Mouse (Mus musculus) embryonic facial prominence, embryonic 14.5 days (tissue): Measurements from ENCODE around the gene Zcchc7. TPM values are rescaled to one million over a fixed set of nuclear protein-coding genes. Genes with fewer than 3 reads are reported as not detected.

Source experiments
- ATAC-seq: fragments of 200-750 bp; cut with Nextera tagmentation; 2 replicates; pipeline ENCODE4 v1.8.0; 2017; ENCODE audit warnings: low read depth, moderate number of reproducible peaks, moderate TSS enrichment
- DNase-seq: peaks from one replicate; pipeline ENCODE4 v3.0.0-alpha.2; 2015; ENCODE audit warnings: low spot score
- H3K27ac ChIP-seq: fragments of 300-500 bp; sonication (generic); replicated peaks from 2 replicates; pipeline ENCODE4 v1.5.1; 2014; ENCODE audit warnings: low read depth, mild to moderate bottlenecking, low read length, moderate library complexity
- H3K27me3 ChIP-seq: fragments of 300-500 bp; sonication (generic); replicated peaks from 2 replicates; pipeline ENCODE4 v1.6.1; 2014; ENCODE audit warnings: low read length; ENCODE audit not compliant: control insufficient read depth, insufficient read depth
- H3K36me3 ChIP-seq: fragments of 300-500 bp; sonication (generic); 2 replicates; pipeline ENCODE4 v1.6.1; 2014; ENCODE audit warnings: low read length, mixed read lengths; ENCODE audit not compliant: control insufficient read depth, insufficient read depth
- H3K4me1 ChIP-seq: fragments of 300-500 bp; sonication (generic); 2 replicates; pipeline ENCODE4 v1.6.1; 2014; ENCODE audit warnings: antibody characterized with exemption, low read length; ENCODE audit not compliant: control insufficient read depth, insufficient read depth
- H3K4me2 ChIP-seq: fragments of 300-500 bp; sonication (generic); 2 replicates; pipeline ENCODE4 v1.6.1; 2014; ENCODE audit warnings: low read depth, mild to moderate bottlenecking, low read length, moderate library complexity, mixed read lengths
- H3K4me3 ChIP-seq: fragments of 300-500 bp; sonication (generic); 2 replicates; pipeline ENCODE4 v1.5.1; 2014; ENCODE audit warnings: low read depth, mild to moderate bottlenecking, low read length
- H3K9ac ChIP-seq: fragments of 300-500 bp; sonication (generic); 2 replicates; pipeline ENCODE4 v1.6.1; 2014; ENCODE audit warnings: low read depth, mild to moderate bottlenecking, low read length, moderate library complexity, mixed read lengths
- H3K9me3 ChIP-seq: fragments of 300-500 bp; sonication (generic); 2 replicates; pipeline ENCODE4 v1.6.1; 2016; ENCODE audit warnings: low read length; ENCODE audit not compliant: control insufficient read depth
- WGBS: fragments of 180-500 bp; shearing (Covaris S2); extraction: QIAGEN DNeasy Blood & Tissue Kit; methylation state at CpG from one replicate; pipeline ENCODE4 v1.1.7; 2014; 5-methylcytosine and 5-hydroxymethylcytosine counted together
- polyA plus RNA-seq: library from polyadenylated mRNA; unstranded; fragments of >200 nt; fragmentation: Nextera tagmentation; extraction: Ambion mirVana; gene quantifications from 2 replicates; pipeline ENCODE4 v1.2.1, GENCODE M21; 2014

Gene Zcchc7
- polyA plus RNA-seq, 1 experiment from 2014 or later, result 37.9 TPM

- WGBS, result 74% methylated on average over 4 of the region's 4 CpGs
- Histone ChIP-seq H3K27me3 (no peaks in the 10 kb centered on the region), H3K4me3 (no peak overlapping the region), H3K27ac (no peak overlapping the region), H3K4me2 (no peak overlapping the region), H3K4me1 (no peaks in the 10 kb centered on the region), H3K9ac (no peak overlapping the region), H3K36me3 (no peaks in the 10 kb centered on the region), H3K9me3 (no peaks in the 10 kb centered on the region)
- no peak for ATAC-seq
- DNase-seq, result no peak
Observed at GRCm38 (mm10) chr4:44780462-44781157, 24.9 kb downstream of the Zcchc7 start.

GRCm38 (mm10) chr4:44781494-44781893, 25.8 kb downstream of the Zcchc7 start:
- H3K9ac ChIP-seq, result no peak overlapping the region
- WGBS, result 87% methylated on average over 1 of the region's 1 CpGs
- ATAC-seq, result no peak

GRCm38 (mm10) chr4:44783566-44784292, 28.1 kb downstream of the Zcchc7 start:
- DNase-seq, result no peak
- H3K9ac ChIP-seq, result no peak overlapping the region
- H3K27me3 ChIP-seq, result no peaks in the 10 kb centered on the region
- WGBS, result 32% methylated on average over 6 of the region's 6 CpGs
- no peaks in the 10 kb centered on the region for H3K36me3 ChIP-seq
- H3K4me3 ChIP-seq, result no peak overlapping the region
- no peak overlapping the region for H3K27ac ChIP-seq
- no peak overlapping the region for H3K4me2 ChIP-seq
- no peaks in the 10 kb centered on the region for H3K9me3 ChIP-seq
- no peak for ATAC-seq
- no peaks in the 10 kb centered on the region for H3K4me1 ChIP-seq

More at GRCm38 (mm10) chr4:44781494-44781893, 25.8 kb downstream of the Zcchc7 start:
- Histone ChIP-seq H3K4me1 (no peaks in the 10 kb centered on the region), H3K9me3 (no peaks in the 10 kb centered on the region), H3K27ac (no peak overlapping the region), H3K27me3 (no peaks in the 10 kb centered on the region), H3K36me3 (no peaks in the 10 kb centered on the region), H3K4me3 (no peak overlapping the region), H3K4me2 (no peak overlapping the region)
- DNase-seq, result no peak

GRCm38 (mm10) chr4:44812855-44813254, 57.2 kb downstream of the Zcchc7 start:
- no peak overlapping the region for H3K4me2 ChIP-seq
- no peaks in the 10 kb centered on the region for H3K27me3 ChIP-seq
- ATAC-seq (no peak), DNase-seq (no peak)
- H3K36me3 ChIP-seq, result no peaks in the 10 kb centered on the region
- H3K4me3 ChIP-seq, result no peak overlapping the region
- H3K4me1 ChIP-seq, result no peaks in the 10 kb centered on the region
- no peak overlapping the region for H3K9ac ChIP-seq
- 89% methylated on average over 1 of the region's 1 CpGs for WGBS
- no peak overlapping the region for H3K27ac ChIP-seq
- no peaks in the 10 kb centered on the region for H3K9me3 ChIP-seq

GRCm38 (mm10) chr4:44813770-44814169, 58.1 kb downstream of the Zcchc7 start:
- no peaks in the 10 kb centered on the region for H3K27me3 ChIP-seq
- H3K36me3 ChIP-seq, result no peaks in the 10 kb centered on the region
- H3K4me1 ChIP-seq, result no peaks in the 10 kb centered on the region
- ATAC-seq (no peak), DNase-seq (peak; percentile 31)
- H3K9ac ChIP-seq, result no peak overlapping the region
- WGBS, result 59% methylated on average over 4 of the region's 4 CpGs
- no peak overlapping the region for H3K4me2 ChIP-seq
- no peak overlapping the region for H3K4me3 ChIP-seq
- H3K27ac ChIP-seq, result no peak overlapping the region
- no peaks in the 10 kb centered on the region for H3K9me3 ChIP-seq

GRCm38 (mm10) chr4:44816584-44816983, 60.9 kb downstream of the Zcchc7 start:
- no peak overlapping the region for H3K27ac ChIP-seq
- no peak overlapping the region for H3K4me3 ChIP-seq
- DNase-seq (no peak), ATAC-seq (no peak)
- no peaks in the 10 kb centered on the region for H3K4me1 ChIP-seq
- H3K4me2 ChIP-seq, result no peak overlapping the region
- 66% methylated on average over 7 of the region's 7 CpGs for WGBS
- H3K36me3 ChIP-seq, result no peaks in the 10 kb centered on the region
- no peaks in the 10 kb centered on the region for H3K9me3 ChIP-seq
- no peaks in the 10 kb centered on the region for H3K27me3 ChIP-seq
- no peak overlapping the region for H3K9ac ChIP-seq

GRCm38 (mm10) chr4:44830609-44831008, 74.9 kb downstream of the Zcchc7 start:
- H3K27me3 ChIP-seq, result no peaks in the 10 kb centered on the region
- DNase-seq (no peak), ATAC-seq (no peak)
- 84% methylated on average over 3 of the region's 3 CpGs for WGBS
- no peak overlapping the region for H3K4me3 ChIP-seq
- H3K27ac ChIP-seq, result no peak overlapping the region
- H3K9ac ChIP-seq, result no peak overlapping the region
- no peak overlapping the region for H3K4me2 ChIP-seq
- no peaks in the 10 kb centered on the region for H3K36me3 ChIP-seq
- no peaks in the 10 kb centered on the region for H3K4me1 ChIP-seq
- no peaks in the 10 kb centered on the region for H3K9me3 ChIP-seq

GRCm38 (mm10) chr4:44851835-44852251, 96.2 kb downstream of the Zcchc7 start:
- Histone ChIP-seq H3K9me3 (no peaks in the 10 kb centered on the region), H3K4me2 (no peak overlapping the region), H3K27ac (no peak overlapping the region), H3K9ac (no peak overlapping the region), H3K4me3 (no peak overlapping the region), H3K36me3 (no peaks in the 10 kb centered on the region), H3K4me1 (no peaks in the 10 kb centered on the region), H3K27me3 (no peaks in the 10 kb centered on the region)
- ATAC-seq, result peak; percentile 53; the same call in 1 of the 2 replicates
- 32% methylated on average over 6 of the region's 6 CpGs for WGBS
- DNase-seq, result peak; percentile 34

- no peak overlapping the region for H3K4me2 ChIP-seq
- no peaks in the 10 kb centered on the region for H3K36me3 ChIP-seq
- ATAC-seq, result no peak
Observed at GRCm38 (mm10) chr4:44871591-44871990, 115.9 kb downstream of the Zcchc7 start.

More at GRCm38 (mm10) chr4:44871591-44871990, 115.9 kb downstream of the Zcchc7 start:
- Histone ChIP-seq H3K9ac (no peak overlapping the region), H3K4me3 (no peak overlapping the region), H3K27me3 (no peaks in the 10 kb centered on the region), H3K27ac (no peak overlapping the region), H3K9me3 (no peaks in the 10 kb centered on the region), H3K4me1 (no peaks in the 10 kb centered on the region)
- DNase-seq, result no peak
